Mouse (Mus musculus) intestine, postnatal 0 days (tissue): ENCODE results near the gene Hepacam2. TPM values are rescaled to one million over a fixed set of nuclear protein-coding genes. Genes with fewer than 3 reads are reported as not detected.
A peak's percentile ranks its signal among the peaks of the same experiment; 100 is the strongest.

Experiments used
- ATAC-seq: fragments of 200-750 bp; cut with Nextera tagmentation; 2 replicates; pipeline ENCODE4 v1.8.0; 2017; ENCODE audit warnings: mild to moderate bottlenecking, moderate TSS enrichment, moderate library complexity
- H3K27ac ChIP-seq: fragments of 300-500 bp; sonication (generic); 2 replicates; pipeline ENCODE4 v1.5.1; 2014; ENCODE audit warnings: mild to moderate bottlenecking, low read depth, low read length, moderate library complexity
- H3K27me3 ChIP-seq: fragments of 300-500 bp; sonication (generic); replicated peaks from 2 replicates; pipeline ENCODE4 v1.6.1; 2014; ENCODE audit warnings: low read length, mixed read lengths; ENCODE audit not compliant: control insufficient read depth, insufficient read depth
- H3K36me3 ChIP-seq: fragments of 300-500 bp; sonication (generic); 2 replicates; pipeline ENCODE4 v1.6.1; 2014; ENCODE audit warnings: mild to moderate bottlenecking, moderate library complexity; ENCODE audit not compliant: control insufficient read depth, insufficient read depth
- H3K4me1 ChIP-seq: fragments of 300-500 bp; sonication (generic); replicated peaks from 2 replicates; pipeline ENCODE4 v1.6.1; 2014; ENCODE audit warnings: antibody characterized with exemption, low read length, mixed read lengths; ENCODE audit not compliant: control insufficient read depth, insufficient read depth
- H3K4me2 ChIP-seq: fragments of 300-500 bp; sonication (generic); replicated peaks from 2 replicates; pipeline ENCODE4 v1.6.1; 2014; ENCODE audit warnings: low read depth, mild to moderate bottlenecking, moderate library complexity
- H3K4me3 ChIP-seq: fragments of 300-500 bp; sonication (generic); 2 replicates; pipeline ENCODE4 v1.5.1; 2014; ENCODE audit warnings: low read depth, low read length
- H3K9ac ChIP-seq: fragments of 300-500 bp; sonication (generic); 2 replicates; pipeline ENCODE4 v1.6.1; 2014; ENCODE audit warnings: mild to moderate bottlenecking, low read depth, low read length
- H3K9me3 ChIP-seq: fragments of 300-500 bp; sonication (generic); 2 replicates; pipeline ENCODE4 v1.6.1; 2016; ENCODE audit warnings: mixed run types; ENCODE audit not compliant: control insufficient read depth
- CTCF ChIP-seq: sonication (generic); IDR thresholded peaks from 2 replicates; pipeline ENCODE4 v1.5.1; 2016; ENCODE audit warnings: low read depth, mild to moderate bottlenecking, control low read depth, antibody characterized with exemption, moderate library complexity
- WGBS: fragments of 180-500 bp; shearing (Covaris S2); extraction: QIAGEN DNeasy Blood & Tissue Kit; methylation state at CpG from one replicate; pipeline ENCODE4 v1.1.7; 2014; 5-methylcytosine and 5-hydroxymethylcytosine counted together
- polyA plus RNA-seq: library from polyadenylated mRNA; unstranded; fragments of >200 nt; fragmentation: Nextera tagmentation; extraction: Ambion mirVana; gene quantifications from 2 replicates; pipeline ENCODE4 v1.2.1, GENCODE M21; 2015

Hepacam2 gene
- 16.4 and 19.5 TPM in 2 replicates for polyA plus RNA-seq

DNA sequence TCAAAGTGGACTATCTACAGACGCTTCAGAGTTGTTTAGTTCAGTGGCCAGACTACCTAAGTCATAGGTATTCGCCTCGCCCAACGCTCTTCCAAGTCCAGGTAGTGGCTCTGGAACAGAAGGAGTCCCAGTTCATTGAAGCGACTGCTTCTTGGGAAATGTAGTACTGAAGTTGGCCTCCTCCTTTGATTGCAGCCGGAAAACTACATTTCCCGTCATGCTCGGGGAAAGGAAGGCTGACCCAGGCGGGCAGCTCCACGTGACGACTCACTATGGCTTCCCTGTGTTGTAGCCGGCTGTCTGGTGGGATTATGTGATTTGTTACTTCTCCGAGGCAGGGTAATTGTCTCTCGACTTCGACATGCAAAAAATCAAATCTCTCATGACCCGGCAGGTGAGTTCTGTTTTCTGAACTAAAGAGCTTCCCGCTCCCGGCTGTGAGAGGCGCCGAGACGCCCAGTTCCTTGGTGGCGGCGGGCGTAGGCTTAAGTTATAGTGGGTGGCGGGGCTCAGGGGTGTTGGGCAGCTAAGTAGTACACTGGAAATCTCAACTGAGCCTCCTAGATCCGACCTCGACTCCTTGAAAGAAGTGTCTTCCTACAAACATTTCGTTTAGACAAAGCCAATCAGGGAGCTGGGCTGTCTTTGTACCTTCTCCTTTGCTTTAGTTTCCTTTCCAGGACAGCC, at the start of gene Hepacam2, which contains the start of gene Vps50:
TSS of gene Hepacam2 (minus strand) at position 137 of the 687 bp plus-strand sequence.
TSS of gene Vps50 (plus strand) at position 221 of the 687 bp plus-strand sequence.
- no peak within 1 kb of the TSS for H3K27ac ChIP-seq
- 2% methylated on average over 28 of the region's 28 CpGs for WGBS
- 0 out of 2 replicates have a peak, but pooled peaks cover 2% of the 10 kb centered on the region for H3K27me3 ChIP-seq
- ATAC-seq, result peak; percentile 98
- H3K9ac ChIP-seq, result peak within 1 kb of the TSS; percentile 87
- no peaks in the 10 kb centered on the region for H3K36me3 ChIP-seq
- H3K4me1 ChIP-seq, result no peaks in the 10 kb centered on the region
- H3K9me3 ChIP-seq, result no peaks in the 10 kb centered on the region
- no peak for TF ChIP-seq CTCF
- peak within 1 kb of the TSS; percentile 92 for H3K4me2 ChIP-seq
- H3K4me3 ChIP-seq, result peak within 1 kb of the TSS; percentile 95

DNA sequence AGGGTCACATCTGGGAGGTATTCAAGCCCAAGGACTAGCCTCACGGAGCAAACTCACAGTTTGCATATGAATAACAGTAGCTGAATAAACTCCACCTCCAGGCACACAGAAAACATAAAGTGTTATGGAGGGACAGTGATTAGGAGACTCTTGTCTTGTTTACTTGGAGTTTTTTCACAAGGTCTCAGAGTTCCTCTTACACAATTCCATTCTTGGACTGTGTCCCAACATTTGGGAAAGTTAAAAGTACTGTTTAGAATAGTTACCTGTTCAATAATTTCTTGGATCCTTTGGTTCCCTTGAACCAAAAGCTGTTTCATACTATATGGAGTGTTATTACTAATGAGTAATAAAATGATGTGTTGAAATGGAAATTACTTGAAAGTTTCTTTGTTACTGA, 46.9 kb upstream of the Hepacam2 start:
- 78% methylated on average over 1 of the region's 1 CpGs for WGBS
- H3K4me2 ChIP-seq, result no peak overlapping the region
- no peak overlapping the region for H3K9ac ChIP-seq
- H3K27ac ChIP-seq, result no peak overlapping the region
- no peaks in the 10 kb centered on the region for H3K4me1 ChIP-seq
- H3K9me3 ChIP-seq, result no peaks in the 10 kb centered on the region
- no peak for TF ChIP-seq CTCF
- H3K27me3 ChIP-seq, result no peaks in the 10 kb centered on the region
- peaks cover 5% of the 10 kb centered on the region; the same call in 1 of the 2 replicates for H3K36me3 ChIP-seq
- ATAC-seq, result no peak
- no peak overlapping the region for H3K4me3 ChIP-seq

DNA sequence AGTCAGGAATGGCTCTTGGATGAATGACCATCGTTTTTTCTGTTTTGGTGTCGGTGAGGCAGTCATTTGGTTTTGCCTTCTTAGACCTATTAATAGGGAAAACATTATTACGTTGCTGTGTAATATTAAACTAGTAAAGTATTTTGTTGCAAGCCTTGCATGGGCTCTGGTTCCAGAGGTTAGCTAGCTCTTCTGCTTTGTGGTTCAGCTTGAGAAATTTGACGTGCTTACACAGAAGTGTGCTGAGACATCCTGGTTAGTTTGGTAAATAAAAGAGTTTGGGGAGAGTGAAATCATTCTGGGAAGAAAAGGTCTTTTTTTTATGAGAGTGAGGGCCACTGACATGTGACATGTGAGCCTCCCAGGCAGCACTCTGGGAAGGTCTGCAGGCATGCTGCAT, 45.8 kb upstream of the Hepacam2 start:
- no peak for TF ChIP-seq CTCF

DNA sequence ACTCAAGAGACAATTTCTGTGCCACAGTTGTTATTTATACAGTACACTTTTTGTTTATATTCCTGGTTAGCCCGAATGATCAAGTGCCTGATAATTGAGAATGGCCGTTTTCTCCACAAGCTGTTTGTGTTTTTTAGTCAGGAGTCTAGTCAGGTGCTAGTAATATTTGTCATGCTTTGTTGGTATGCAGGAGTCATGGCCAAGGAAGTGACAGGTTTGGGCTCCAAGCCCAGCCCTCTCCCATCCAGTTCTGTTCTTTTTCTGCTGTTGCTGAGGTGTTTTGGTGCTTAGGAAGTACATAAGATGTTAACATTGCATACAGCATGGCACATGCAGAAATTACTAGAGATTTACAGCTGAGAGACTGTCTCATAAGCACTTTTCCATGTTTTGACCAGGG, 41.4 kb upstream of the Hepacam2 start:
- Histone ChIP-seq H3K9me3 (no peaks in the 10 kb centered on the region), H3K27ac (no peak overlapping the region), H3K4me1 (no peaks in the 10 kb centered on the region), H3K27me3 (no peaks in the 10 kb centered on the region), H3K36me3 (no peaks in the 10 kb centered on the region; the same call in 1 of the 2 replicates), H3K4me3 (no peak overlapping the region), H3K9ac (no peak overlapping the region), H3K4me2 (no peak overlapping the region)
- no peak for ATAC-seq
- TF ChIP-seq CTCF, result no peak
- 74% methylated on average over 2 of the region's 2 CpGs for WGBS

More for the DNA sequence above, 45.8 kb upstream of the Hepacam2 start:
- ATAC-seq, result no peak
- Histone ChIP-seq H3K4me1 (no peaks in the 10 kb centered on the region), H3K36me3 (peaks cover 5% of the 10 kb centered on the region; the same call in 1 of the 2 replicates), H3K9me3 (no peaks in the 10 kb centered on the region), H3K4me2 (no peak overlapping the region), H3K27me3 (no peaks in the 10 kb centered on the region), H3K27ac (no peak overlapping the region), H3K9ac (no peak overlapping the region), H3K4me3 (no peak overlapping the region)
- 86% methylated on average over 4 of the region's 4 CpGs for WGBS

DNA sequence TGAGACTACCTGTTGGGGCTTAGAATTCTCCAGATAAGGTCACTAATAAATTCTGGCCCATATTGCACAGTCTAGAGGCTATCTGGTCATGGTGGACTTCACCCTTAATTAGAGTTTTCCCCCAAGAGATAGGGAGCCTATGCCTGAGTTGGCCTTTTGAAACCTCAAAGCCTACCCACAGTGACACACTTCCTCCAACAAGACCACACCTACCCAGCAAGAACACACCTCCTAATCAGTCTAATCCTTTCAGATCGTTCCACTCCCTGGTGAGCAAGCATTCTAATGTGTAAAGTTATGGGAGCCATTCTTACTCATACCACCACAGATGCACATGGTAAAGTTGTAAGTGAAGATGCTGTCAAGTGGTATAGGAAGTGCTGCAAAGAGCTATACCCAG, 38.0 kb upstream of the Hepacam2 start:
- no peak overlapping the region for H3K4me3 ChIP-seq
- H3K4me1 ChIP-seq, result no peaks in the 10 kb centered on the region
- TF ChIP-seq CTCF, result no peak
- H3K36me3 ChIP-seq, result no peaks in the 10 kb centered on the region; the same call in 1 of the 2 replicates
- peak; percentile 66; the same call in 1 of the 2 replicates for ATAC-seq
- no peaks in the 10 kb centered on the region for H3K27me3 ChIP-seq
- H3K9me3 ChIP-seq, result no peaks in the 10 kb centered on the region
- H3K27ac ChIP-seq, result no peak overlapping the region
- WGBS, result 34% methylated on average over 1 of the region's 1 CpGs
- no peak overlapping the region for H3K9ac ChIP-seq
- H3K4me2 ChIP-seq, result no peak overlapping the region

DNA sequence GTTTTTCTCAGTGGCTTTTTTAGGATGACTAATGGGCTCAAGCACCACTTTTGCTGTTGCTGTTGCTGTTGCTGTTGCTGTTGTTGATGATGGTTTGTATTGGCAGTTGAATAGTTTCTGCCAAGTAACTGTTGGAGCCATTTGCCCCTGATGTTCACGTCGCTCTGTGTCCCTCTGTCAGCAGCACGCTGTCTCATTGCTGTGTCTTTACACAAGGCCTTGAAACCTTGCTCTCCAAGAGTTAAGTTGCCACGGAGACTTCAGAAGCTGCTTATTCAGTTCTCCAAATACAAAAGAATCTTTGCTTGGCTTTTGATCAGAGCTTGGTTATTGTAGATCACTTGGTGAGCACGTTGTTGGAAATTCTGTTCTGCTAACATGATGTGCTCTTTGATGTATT, 33.3 kb upstream of the Hepacam2 start:
- no peak for TF ChIP-seq CTCF
- no peak overlapping the region for H3K9ac ChIP-seq
- 83% methylated on average over 5 of the region's 5 CpGs for WGBS
- ATAC-seq, result no peak
- no peak overlapping the region for H3K4me2 ChIP-seq
- no peaks in the 10 kb centered on the region; the same call in 1 of the 2 replicates for H3K36me3 ChIP-seq
- no peaks in the 10 kb centered on the region for H3K27me3 ChIP-seq
- H3K27ac ChIP-seq, result no peak overlapping the region
- no peaks in the 10 kb centered on the region for H3K4me1 ChIP-seq
- H3K4me3 ChIP-seq, result no peak overlapping the region
- H3K9me3 ChIP-seq, result no peaks in the 10 kb centered on the region
